Mouse (Mus musculus): ENCODE measurements around the gene Gne.

- no peak for TF ChIP-seq CTCF (IDR thresholded peaks at IDR 0.05; ENCODE audit: low read depth)
- no peak for TF ChIP-seq EP300 (IDR thresholded peaks at IDR 0.05; ENCODE audit: low read depth)
Measured at GRCm38 (mm10) chr4:44083945-44084344, at the start of gene Gne.
